Mouse (Mus musculus) urinary bladder, postnatal 14 days (tissue): Measurements from ENCODE around the gene Prune1.

Experiments used
- DNase-seq: peaks from one replicate; pipeline ENCODE4 v3.0.0; 2021; ENCODE audit warnings: low spot score

Gene Prune1

DNA sequence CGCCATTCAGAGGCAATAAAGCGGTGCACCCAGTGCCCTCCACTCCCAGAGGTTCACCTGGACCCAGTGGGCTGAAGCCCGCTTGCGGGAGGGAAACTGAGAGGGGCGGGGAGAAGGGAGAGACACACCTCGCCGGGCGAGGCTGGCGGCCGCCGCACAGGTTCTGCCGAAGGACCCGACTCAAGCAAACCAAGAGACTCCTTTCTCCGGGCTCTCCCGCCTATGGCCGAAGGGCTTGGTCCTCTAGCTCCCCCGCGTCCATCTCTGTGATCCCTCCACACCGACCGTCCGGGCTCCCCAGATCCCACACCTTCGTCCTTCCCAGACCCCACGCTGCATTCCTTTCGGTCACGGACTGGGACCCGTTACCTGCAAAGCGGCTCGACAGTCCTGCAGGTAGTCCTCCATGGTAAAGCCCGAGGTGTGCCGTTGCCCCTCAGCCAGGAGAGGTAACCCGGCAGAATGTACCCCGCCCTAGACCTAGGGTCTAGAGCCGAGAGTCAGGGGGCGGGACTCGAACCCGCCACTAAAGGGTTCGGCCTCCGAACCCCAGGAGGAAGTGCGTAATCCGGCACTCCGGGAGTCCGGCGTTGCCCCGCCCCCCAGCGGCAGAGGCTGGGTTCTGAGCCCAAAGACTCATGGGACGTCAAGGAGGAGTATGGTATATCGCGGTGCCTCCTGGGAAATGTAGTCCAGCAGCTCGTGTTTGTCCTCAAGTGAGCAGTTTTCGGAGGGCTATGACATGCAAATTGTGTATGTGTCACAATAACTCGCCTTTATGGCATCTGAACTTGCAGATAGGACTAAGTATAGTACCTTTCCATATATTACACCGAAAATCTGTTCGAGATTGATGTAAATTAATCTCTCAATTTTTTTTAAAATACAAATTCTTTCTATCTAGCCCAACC lies at the start of gene Prune1, which contains the start of gene Mindy1:
Prune1 (minus strand) TSS at position 861 of the 911 bp plus-strand sequence.
Mindy1 (plus strand) TSS at position 130 of the 911 bp plus-strand sequence.
- DNase-seq: peak; percentile 99

DNA sequence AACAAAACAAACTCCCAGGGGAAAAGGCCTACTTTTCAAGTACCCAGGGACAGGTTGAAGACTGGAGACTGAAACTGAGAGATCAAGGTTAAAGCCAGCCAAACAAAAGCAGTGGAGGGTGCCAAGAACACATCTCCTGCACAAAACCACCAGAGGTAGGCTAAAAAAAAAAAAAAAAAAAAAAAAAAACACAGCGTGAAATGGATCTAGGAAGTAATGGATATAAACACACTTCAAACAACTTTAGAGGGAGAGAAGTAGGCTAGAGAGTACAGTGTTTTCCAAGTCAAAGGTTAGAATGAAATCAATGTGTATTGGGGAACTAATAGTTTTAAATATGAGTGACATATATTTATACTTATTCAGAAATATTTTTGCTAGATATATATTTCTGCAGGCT lies 49.7 kb upstream of the Prune1 start:
- DNase-seq: no peak

DNA sequence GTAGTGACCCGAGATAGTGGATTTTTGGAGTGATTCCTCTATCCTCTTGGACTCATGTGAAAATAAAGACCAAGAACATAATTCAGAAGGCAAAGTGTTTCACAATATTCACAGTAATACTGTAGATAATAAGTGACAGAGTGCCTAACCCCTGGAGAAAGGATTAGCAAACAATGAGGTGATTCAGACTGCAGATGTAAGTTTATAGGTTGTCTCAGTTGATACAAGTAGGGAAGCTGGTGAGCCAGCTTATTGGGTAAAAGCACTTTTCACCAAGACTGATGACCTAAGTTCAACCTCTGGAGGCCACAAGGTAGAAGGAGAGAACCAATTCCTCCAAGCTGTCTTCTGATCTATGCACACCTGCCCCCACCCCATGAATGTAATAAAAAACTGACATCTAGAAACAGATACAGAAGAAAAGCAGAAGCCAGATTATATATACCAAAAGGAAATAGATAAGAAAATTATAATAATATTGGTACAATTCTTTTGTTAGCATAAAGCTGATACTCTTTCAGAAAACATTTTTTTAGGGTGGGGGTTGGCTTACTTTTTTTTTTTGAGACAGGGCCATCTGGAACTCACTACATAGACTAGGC lies 47.0 kb upstream of the Prune1 start:
- DNase-seq: no peak

DNA sequence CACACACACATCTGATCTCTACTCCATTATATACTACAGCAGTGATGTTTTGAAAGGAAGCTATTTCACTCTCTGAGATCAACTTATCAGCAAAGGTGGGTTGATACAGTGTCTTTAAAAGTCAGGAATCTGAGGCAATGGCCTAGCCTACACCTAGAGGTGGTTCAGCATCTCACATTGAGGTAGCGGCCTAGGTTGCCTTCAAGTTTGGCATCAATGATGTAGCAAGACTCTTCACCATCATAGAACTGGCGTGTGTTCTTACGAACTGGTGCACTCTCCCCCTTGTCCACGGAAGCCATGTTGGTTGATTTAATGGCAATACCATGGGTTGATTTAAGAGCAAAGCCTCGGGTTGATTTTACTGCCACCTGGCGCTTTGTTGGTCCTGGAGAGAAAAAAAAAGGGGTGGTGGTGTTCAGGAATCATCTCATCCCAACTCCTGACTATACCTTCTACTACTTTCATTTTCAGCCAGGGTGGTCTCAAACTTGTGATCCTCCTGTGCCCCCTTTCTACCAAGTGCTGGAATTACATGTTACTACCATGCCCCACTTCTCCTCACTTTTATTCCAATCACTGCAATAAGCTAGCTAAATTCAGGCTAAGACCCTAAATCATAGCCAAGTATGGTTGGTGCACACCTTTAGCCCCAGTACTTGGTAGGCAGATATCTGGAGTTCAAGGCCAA lies 42.7 kb upstream of the Prune1 start:
- DNase-seq: no peak

DNA sequence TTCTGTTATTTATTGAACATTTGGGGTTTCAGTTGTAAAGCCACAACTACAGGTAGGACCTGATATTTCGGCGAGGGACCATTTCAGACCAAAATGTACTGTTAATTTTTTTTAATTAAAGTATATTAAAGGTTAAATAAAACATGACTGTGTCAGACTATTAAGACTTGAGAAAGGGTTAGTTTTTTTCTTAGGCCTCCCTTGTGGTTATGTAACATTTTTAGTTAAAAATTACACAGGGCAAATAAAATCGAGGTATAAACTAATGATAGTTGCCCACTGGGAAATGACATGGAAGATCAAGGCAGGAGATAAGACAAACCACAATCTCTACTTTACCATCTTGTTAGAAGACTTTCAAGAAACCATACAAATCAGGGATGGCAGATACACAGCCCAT lies 41.6 kb upstream of the Prune1 start:
- no peak for DNase-seq

DNA sequence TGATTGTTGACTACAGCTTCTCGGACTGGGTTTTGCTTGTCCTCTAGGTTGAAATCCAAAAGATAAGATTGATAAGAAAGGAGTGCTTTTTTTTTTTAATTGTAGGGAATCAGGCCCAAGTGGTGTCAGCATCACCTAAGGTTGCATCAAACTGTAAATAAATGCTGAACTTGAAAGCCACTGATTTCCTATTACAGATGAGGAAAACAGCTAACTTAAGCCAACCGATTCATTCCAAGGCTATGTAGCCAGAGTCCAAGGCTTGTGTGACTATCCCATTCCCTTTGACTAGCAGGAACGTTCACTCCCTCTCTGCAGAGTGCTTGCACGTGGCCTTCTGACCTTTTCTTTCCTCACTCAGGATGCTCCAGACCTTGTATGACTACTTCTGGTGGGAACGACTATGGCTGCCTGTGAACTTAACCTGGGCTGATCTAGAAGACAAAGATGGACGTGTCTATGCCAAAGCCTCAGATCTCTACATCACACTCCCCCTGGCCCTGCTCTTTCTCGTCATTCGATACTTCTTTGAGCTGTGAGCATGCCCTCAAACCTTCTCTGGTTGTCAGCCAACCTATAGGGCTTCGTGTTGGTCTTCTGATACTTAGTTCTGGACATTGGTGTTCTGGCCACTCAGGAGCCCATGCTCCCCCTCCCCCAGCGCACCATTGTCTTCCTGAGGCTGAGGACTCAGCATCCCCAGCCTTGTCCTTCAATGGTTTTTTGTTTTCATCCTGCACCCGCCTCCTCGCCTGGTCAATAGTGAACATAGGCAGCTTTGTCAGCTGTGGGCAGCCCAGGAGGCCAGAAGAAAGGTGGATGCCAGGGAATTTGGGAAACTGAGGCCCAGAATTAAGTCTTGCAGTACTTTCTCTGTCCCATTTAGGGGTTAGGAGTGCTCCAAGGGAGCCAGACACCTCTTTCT lies 38.1 kb upstream of the Prune1 start:
- no peak for DNase-seq

DNA sequence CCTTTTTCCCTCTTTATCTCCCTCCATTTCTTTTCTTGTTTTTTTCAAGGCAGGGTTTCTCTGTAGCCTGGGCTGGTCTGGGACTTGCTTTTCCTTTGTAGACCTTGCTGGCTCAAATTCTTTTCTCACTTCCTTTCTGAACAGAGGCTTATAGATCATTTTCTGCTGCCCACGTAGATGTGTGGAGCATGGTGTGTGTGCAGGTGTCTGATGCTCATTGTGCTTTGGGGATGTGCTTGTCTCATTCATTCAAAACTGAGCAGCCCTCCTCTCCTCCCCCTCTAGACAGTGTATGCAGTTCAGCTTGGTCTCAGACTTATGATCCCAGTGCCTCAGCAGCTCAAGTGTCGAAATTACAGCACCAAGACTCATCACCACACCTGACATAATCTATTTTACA lies 37.2 kb upstream of the Prune1 start:
- DNase-seq: no peak

DNA sequence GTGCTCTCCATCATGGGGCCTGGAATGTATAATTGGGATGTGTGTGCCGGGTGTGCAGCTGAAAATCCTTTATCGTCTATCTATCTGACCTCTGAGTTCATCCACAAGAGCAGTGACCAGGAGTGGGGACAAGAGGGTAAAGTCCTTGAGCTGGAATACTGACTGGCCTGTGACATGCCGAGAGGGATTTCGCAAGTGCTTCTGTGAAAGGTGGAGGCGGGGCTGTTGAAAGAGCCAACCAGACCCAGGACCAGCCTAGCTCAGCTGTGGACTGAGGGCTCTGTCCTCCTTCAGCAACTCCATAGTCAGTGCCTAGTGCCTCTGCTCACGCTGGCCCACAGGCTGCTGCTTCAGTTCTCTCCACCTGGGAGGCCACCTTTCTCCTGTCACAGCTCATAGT lies 36.7 kb upstream of the Prune1 start:
- DNase-seq: peak; percentile 43

DNA sequence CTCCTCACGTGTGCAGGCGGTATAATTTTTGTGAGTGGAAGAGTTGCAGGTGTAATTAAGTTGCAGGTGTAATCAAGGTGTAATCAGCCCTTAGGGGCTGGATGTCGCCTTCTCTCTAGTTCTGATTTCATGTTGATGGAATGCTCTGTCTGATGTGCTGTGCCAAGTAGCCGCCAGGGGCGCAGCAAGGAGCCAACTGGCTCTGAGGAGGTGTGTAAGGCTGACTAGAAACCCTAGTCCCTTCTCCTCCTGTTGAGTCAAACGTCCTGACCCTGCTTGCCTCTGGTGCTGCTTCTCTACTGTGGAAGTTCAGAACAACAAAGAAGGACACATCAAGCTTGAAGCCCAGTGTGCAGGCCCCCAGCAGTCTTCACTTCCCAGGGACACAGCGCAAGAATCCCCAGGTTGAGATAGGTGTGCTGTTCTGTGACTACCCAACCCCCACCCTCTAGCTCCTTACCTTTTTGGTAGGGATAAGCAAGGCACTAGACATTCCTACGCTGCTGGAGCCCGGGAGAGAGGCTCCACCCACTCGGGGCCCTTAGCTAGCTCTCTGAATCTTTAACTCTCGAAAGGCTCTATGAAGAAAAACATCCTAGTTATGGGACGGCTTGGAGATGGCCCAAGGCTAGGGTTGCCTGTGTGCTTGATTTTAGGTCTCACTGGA lies 35.7 kb upstream of the Prune1 start:
- peak; percentile 77 for DNase-seq

DNA sequence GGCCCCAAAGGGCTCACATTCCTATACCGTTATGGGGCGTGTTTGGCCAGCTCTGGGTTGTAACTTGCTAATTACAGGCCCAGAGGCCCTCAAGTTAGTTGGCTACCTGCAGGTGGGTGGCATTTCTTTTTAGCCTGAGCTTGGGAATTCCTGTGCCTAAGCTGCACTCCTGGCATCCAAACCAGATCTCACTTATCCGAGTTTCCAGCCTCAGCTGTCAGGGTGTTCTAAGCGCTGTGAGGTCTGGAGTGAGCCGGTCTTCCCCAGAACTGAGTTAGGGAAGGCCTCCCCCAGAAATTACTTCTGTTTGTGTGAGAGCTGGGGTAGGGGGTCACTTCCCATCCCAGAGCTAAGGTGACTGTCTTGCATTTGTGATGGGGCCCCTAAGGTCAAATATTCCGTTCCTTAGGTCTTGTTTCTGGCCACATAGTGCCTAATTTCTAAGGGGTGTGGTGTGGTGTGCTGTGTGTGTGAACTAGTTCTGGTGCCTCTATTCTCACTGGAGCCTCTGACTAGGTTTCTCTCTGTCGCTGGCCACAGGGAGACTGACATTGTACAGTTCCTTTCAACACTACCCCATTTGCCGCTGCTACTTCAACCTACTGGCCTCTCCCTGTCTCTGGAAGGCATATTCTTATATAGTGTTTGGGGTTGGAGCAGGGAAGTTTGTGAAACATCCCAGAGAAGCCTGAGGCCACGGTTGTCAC lies 34.1 kb upstream of the Prune1 start:
- DNase-seq: no peak

DNA sequence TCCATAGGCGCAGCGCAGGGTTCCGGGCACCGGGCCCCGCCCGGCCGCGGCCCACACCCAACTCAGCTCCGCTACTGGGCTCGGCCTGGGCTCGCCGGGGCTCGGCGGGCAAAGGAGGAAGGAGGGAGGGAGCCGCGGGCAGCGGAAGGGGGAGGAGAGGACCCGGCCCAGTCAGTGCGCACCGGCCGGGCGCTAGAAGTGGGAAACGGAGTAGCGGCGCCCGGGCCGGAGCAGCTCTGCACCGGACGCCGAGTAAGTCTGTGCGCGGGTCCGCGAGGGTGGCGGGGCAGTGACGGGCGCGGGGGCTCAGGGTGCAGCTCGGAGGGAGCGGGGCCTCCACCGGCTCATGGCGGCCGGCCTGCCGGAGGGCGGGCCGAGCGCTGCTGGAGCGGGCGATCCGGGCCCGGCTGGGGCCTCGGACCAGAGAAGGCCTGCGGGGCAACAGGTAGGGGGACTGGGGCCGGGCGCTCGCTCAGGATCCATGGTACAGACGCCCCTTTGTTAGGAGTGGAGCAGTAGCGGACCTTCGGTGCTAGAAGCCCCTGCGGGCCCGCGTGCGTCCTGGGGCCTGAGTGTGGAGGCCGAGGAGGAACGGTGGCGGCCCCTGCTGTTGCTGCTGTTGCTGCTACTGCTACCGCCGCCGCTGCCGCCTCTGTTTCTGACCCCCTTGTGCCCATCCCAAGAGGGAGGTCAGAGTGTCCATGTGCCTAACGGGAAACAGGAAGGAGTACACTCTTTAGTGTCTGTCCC lies 33.4 kb upstream of the Prune1 start:
- DNase-seq: peak; percentile 93

DNA sequence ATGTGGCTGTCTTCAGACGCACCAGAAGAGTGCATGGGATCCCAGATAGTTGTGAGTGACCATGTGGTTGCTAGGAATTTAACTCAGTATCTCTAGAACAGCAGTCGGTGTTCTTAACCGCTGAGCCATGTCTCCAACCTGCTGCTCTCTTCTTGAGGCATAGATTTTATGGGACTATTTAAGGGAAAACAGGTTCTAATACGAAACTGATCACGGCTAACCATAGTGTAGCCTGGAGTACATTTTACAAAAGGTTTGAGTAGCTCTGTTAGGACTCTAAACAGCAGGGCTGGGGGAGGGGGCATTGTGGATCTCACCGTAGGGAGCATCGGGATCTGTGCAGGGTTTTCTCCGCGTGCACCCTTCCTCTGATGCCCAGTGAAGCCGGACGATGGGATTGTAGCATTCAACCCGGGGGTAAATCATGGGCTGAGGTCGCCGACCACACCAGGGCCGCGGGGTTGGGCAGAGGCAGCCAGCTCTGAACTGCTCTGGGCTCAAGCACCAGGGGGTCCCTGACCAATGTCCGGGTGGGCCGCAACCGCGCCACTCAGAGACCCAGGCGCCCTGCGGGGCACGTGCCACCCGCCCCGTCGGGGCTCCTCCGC lies 32.7 kb upstream of the Prune1 start, which contains the start of gene Cers2:
Cers2 (plus strand) TSS at position 306 of the 608 bp plus-strand sequence.
- no peak for DNase-seq

DNA sequence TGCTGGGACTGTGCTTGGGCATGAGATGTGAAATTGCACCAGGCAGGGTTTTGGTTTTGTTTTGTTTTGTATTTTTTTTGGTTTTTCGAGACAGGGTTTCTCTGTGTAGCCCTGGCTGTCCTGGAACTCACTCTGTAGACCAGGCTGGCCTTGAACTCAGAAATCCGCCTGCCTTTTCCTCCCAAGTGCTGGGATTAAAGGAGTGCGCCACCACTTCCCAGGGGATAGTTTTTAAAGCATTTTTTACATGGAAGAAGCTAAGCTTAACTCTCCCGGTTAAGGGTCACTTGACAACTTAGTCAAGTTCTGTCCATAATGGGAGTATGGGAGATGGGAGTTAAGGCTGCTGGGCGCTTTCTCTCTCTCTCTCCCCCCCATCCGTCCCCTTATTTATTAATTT lies 32.2 kb upstream of the Prune1 start:
- DNase-seq: no peak

DNA sequence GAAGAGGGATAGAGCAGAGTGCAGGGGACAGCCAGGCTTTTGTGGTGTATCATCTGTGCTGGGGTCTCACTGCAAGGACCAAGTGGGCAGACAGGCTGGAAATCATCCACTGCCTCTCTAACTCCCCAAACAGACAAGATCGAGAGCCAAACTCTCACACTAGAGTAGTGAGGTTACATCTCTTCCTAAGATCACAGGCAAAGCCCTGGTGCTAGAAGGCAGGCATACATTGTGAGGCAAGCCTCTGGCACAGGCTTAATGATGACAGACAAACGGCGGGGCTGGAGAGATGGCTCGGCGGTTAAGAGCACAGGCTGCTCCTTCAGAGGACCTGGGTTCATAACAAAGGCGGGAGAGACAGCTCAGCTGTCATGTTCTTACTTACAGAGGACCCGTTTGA lies 31.6 kb upstream of the Prune1 start:
- DNase-seq: no peak

DNA sequence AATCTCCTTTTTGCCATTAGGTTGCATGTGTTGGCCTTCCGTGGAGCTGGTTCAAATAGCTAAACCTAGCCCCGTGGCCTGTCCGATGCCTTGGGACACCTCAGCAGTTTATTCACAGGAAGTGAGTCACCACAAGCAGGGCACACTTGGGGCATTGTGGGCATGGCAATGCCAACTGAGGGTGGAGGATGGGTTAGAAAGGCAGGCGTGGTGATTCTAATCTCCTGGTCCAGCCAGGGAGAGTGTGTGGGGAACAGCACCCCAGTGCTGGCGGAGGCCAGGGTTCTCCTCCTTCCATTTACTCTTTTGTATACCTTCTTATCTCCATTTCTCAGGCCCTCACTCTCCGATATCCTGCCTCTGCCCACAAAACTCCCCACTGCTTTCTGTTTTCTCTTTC lies 30.7 kb upstream of the Prune1 start:
- DNase-seq: peak; percentile 74

DNA sequence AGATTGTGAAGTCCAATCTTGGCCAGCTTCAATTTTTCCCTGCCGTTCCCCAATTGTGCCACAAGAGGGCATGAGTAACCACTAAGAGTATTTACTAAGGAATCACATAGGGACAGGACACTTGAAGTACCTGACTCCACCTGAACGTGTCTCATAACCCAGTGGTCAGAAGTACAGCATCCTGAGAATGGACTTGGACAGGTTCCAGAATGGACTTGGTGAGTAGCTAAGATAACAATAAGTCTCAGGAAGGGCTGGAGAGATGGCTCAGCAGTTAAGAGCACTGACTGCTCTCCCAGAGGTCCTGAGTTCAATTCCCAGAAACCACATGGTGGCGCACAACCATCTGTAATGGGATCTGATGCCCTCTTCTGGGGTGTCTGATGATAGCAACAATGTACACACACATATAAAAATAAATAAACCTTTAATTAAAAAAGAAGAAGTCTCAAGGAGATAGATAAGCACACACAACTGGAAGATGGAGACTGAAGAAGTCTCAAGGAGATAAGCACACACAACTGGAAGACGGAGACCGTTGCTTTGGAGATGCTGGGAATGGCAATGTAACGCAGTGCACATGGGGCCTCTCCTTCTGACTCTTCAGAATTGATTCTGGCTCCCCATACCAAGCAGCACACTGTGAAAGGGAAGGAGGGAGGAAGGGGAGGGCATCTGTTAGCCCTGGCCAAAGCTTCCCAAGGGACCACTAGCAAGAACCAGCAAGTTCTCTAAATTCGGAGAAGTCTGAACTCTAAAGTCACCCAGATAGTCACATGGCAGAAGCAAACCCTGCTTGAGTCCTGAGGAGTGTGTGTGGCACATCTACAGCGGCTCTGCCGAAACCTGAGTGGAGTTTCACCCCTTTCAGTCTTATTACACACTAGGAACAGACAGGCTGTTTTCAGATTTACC lies 29.3 kb upstream of the Prune1 start:
- peak; percentile 70 for DNase-seq

DNA sequence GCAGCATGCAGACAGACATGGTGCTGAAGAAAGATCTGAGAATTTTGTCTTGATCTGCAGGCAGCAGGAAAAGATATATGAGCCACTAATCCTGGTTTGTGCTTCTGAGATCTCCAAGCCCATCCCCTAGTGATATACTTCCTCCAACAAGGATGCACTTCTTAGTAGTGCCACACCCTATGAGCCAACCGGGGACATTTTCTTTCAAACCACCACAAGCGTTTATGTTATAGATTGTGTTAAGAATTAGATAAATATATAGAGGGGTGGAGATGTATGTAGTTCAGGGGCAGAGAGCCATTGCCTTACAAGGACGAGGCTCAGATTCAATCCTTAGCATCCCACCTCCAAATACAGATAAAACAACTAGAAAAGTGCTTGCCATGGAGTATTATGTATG lies 28.6 kb upstream of the Prune1 start:
- no peak for DNase-seq

DNA sequence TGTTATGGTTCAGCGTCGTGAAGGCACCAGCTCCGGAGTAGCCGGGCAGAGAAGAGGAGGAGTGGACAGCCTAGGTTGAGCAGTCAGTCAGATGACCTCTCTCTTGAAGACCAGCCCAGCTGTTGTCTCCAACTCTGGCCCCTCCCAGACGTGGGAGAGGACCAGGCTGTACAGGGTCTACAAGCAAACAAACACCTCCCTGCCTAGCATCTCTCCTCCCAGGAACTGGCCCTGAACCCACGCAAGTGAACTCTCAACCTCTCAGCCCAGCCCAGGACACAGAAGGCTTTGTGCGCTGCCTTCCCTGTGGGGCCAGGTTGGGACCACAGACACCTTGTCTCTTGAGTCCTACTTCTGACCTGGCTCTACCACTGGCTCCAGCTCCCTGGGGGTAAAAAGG lies 25.2 kb upstream of the Prune1 start, which contains the start of gene Anxa9:
Anxa9 (minus strand) TSS at position 77 of the 400 bp plus-strand sequence.
- peak; percentile 28 for DNase-seq
